Mouse (Mus musculus) CD8-positive naive resting alpha-beta T cell, adult 2 months (primary cell): ENCODE results near the gene Gipc3.

Experiments used
- DNase-seq, 2 experiments: peaks; one replicate each; pipeline ENCODE4 v3.0.0; 2022; ENCODE audit warnings: low read depth in 2 of 2, low spot score in 2 of 2

Gipc3 gene

GRCm38 (mm10) chr10:81349146-81349545 is 6.1 kb upstream of the Gipc3 start:
- no peak for DNase-seq

- no peak for DNase-seq
These were observed 3.5 kb upstream of the Gipc3 start for GRCm38 (mm10) chr10:81346453-81347067.

DNA sequence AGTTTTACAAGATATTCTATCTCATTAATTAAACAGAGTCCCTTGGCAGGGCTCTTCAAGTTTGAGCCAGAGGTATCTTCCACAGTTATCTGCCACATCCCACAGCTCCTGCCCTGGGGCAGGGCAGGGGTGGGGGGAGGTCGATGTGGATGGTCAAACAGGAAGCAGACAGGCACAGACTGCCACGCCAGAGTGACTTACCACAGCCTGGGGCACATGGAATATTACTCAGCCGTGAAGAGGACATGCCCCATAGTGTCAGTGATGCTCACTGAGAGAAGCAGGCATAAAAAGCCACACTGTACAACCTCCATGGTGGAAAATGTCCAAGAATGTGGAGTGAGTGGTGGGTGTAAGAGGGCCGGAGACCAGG is 2.1 kb upstream of the Gipc3 start:
- no peak for DNase-seq

DNA sequence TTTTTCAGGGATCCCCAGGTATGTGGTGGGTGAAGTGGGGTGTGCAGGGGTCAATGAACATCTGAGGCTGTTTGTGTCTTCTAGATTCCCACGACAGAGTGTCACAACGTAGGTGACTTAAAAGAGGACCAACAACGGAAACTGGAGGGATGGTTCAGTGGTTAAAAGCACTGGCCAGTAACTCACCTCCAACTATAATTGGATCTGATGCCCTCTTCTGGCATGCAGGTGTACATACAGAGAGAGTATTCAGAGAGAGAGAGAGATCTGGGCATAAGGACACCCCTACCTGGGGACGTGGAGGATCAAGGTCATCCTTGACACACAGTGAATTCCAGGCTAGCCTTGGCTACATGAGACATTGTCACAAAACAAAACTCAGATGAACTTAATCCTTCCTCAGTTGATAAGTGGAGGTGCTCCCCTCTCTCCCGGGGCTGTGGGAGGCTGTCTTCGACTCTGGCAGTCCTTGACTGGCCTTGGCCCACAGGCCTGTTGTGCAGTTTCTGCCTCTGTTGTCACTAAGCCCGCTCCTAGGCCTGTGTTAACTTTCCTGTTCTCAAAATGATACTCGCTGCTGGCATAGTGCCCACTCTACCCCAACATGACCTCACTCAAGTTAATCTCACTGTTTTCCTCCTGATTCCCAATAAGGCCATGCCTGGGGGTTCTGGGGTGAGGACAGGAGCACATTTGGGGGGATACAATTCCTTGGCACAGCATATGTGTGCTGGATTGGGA is 1.5 kb upstream of the Gipc3 start:
- peak in 1 of 2 experiments; percentile 35 for DNase-seq

GRCm38 (mm10) chr10:81341333-81341949 is 1.6 kb downstream of the Gipc3 start:
- DNase-seq, result peak; percentile 70 to 79

- no peak for DNase-seq
These were observed 2.3 kb downstream of the Gipc3 start for GRCm38 (mm10) chr10:81340551-81341332.

- no peak for DNase-seq
These were observed 6.5 kb downstream of the Gipc3 start for GRCm38 (mm10) chr10:81336558-81336957.

- DNase-seq, result no peak
These were observed 7.4 kb downstream of the Gipc3 start for GRCm38 (mm10) chr10:81335393-81336340.

GRCm38 (mm10) chr10:81334324-81334723 is 8.7 kb downstream of the Gipc3 start:
- no peak for DNase-seq

DNA sequence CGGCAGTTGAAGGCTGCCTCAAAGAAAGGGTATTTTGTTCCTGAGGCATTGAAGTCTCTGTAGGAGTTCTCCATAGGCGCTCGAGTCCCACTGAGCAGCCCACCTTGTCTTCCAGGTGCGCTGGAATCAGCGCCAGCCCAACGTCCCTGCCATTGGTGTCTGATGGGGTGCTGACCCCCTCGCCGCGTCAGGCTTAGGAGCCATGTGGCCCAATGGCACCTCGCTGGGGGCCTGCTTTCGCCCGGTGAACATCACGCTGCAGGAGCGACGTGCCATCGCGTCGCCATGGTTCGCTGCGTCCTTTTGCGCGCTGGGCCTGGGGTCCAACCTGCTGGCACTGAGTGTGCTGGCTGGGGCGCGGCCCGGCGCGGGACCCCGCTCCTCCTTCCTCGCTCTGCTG is 10.8 kb downstream of the Gipc3 start:
- no peak for DNase-seq

- no peak for DNase-seq
These were observed 13.1 kb downstream of the Gipc3 start for GRCm38 (mm10) chr10:81330007-81330406.

DNA sequence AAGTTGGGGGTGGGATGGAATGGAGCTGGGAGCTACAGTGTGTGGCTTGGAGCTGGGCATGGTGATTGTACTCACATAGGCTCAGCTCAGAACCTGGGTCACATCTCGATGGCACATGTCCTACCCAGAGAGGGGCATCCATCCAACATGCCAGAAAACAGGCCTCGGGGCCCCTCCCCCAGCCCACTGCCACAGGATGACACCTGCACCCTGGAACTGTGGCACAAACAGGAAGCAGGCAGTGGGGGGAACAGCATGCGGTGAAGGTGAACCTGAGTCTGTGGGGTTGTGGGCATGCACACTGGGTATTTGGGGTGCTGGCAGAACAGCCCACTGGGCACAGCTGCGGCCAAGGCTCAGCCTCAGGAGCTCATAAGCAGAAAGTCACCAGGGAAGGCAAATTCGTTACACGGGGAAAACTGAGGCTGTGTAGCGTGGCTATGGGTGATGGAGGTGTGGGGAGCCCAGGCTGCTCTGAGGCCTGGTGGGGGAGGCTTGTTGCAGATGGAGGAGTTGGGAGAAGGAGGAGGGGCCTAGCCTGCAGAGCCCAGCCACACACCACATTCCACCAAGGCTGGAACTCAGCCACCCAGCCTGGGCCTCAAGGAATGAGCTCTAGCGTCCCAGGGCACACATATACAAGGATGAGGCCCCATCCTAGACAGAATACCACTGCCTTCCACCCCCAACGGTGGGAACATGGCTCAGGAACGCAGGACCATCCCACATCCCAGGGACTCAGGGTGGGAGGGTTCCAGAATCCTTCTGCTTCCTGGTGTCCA is 13.7 kb downstream of the Gipc3 start:
- DNase-seq, result peak; percentile 57 to 69

DNA sequence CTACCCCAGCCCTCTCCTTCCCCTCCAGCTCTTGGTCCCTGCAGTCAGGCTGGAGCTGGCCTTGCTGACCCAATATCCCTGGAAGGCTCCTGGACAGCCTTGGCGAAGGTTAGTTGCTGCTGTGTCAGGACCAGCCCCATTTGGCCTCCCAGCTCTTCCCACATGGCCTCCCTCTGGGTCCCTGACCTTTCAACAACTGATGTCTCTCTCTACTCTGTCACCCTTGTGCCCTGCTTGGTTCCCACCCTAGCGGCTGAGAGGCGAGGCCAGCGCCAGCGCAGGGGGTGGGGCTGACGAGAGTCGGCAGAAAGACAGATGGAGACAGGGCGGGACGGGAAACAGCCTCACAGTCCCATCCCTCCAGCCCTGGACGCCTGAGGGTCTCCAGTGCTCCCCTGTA is 14.7 kb downstream of the Gipc3 start, which contains the start of gene Tbxa2r:
TSS of gene Tbxa2r (plus strand) at position 346 of the 400 bp plus-strand sequence.
- peak; percentile 46 to 70 for DNase-seq

GRCm38 (mm10) chr10:81327959-81328358 is 15.1 kb downstream of the Gipc3 start:
- DNase-seq, result no peak

- DNase-seq, result no peak
These were observed 16.2 kb downstream of the Gipc3 start for GRCm38 (mm10) chr10:81326858-81327257.

DNA sequence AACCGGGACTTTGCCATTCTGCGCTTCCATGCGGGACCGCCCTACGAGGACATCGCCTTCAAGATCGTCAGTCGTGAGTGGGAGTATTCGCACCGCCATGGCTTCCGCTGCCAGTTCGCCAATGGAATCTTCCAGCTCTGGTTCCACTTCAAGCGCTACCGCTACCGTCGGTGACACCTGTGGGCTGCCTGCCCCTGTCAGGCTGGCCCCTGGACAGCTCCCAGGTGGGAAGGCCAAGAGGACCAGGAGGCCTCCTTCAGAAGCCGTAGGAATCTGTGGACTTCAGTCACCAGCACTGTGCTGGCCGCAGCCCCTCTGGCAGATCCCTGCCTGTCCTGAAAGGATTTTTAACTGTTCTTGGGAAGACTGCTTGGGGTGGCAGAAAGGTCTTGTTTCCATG is 17.3 kb downstream of the Gipc3 start:
- DNase-seq, result no peak

DNA sequence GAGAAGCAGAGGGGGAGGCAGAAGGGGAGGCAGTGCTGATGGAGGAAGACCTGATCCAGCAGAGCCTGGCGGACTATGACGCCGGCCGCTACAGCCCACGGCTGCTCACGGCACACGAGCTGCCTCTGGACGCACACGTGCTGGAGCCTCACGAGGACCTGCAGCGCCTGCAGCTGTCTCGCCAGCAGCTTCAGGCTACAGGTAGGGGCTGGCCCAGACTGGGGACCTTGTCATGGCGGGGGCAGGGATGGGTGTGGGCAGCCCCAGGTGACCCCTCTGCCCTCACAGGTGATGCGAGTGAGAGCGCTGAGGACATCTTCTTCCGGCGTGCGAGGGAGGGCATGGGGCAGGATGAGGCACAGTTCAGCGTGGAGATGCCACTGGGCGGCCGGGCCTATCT is 17.9 kb downstream of the Gipc3 start:
- no peak for DNase-seq

DNA sequence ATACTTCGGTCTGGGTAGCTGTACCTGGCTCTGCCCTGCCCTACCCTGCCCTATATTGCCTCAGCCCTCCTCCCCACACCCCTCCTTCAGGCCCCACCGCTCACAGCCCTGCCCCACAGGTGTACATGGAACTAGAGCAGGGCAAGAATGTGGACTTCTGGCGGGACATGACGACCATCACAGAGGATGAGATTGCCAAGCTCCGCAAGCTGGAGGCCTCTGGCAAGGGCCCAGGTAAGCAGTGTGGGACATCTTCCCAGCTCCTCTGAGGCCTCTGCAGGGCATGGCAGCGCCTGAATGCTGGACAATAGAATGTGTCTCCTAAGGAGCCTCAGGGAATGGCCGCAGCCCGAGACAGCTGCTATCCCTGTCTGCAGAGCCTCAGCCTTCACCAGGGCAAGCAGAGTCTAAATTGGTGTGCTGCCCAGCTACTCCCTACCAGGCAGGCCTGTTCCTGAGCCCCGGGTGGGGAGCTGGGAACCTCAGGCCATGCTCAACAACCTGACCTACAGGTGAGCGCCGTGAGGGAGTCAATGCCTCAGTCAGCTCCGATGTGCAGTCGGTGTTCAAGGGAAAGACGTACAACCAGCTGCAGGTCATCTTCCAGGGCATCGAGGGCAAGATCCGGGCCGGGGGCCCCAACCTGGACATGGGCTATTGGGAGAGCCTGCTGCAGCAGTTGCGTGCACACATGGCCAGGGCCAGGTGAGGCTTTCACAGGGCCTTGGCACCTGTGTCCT is 19.1 kb downstream of the Gipc3 start:
- DNase-seq, result no peak
